Mouse (Mus musculus): ENCODE results near the gene Gm13271. TPM values are rescaled to one million over a fixed set of nuclear protein-coding genes. Genes with fewer than 3 reads are reported as not detected.
"Not testable (repeated sequence)": the region's sequence is repeated elsewhere in the genome, so short reads cannot be mapped to it uniquely, and the experiment has no call there.

Gene Gm13271
- total RNA-seq, 4 experiments from 2014 or later = not detected

- DNase-seq (ENCODE audit: low spot score) = peak; percentile 82
These were observed 5.8 kb downstream of the Gm13271 start for GRCm38 (mm10) chr4:88760431-88760830.

DNA sequence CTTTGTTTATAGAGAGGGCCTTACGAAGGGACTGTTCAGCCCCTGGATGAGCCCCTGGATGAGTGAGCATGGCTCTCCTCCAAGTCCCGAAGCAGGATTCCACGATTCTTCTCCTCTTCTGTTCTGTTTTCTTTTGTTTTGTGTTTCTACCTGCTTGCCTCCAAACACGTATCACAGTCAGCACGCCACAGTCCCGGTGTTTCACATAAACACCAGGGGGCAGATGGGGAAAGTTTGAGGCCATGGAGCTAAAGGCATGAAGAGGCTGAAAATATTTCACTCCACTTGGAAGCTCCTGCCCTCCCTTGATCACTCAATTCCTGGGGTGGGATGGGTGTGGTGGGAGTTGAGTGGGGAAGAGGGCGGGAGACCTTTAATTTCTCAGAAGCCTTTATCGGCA lies 7.1 kb downstream of the Gm13271 start:
- DNase-seq (ENCODE audit: low spot score) = peak; percentile 53

DNA sequence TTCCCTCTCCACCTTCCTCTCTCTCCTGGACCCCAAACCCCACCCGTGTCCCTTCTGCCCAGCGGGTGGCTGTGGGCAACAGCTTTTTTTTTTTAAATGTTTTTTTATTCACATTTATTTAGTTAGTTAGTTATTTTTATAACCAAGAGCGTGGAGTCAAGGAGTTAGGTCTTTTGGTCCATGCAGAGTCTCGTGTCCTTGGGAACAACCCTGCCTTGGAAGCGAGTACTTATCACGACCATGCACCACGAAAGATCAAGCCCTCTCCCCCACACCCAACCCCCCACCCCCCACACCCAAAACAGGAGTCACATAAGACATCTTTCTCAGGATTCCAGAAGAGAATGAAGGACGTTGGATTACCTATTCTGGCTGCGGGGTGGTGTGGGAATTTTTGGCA lies 7.7 kb downstream of the Gm13271 start:
- DNase-seq (ENCODE audit: low spot score) = not testable (repeated sequence)

- peak; percentile 67 for DNase-seq (ENCODE audit: low spot score)
These were observed 8.8 kb downstream of the Gm13271 start for GRCm38 (mm10) chr4:88763384-88764018.

DNA sequence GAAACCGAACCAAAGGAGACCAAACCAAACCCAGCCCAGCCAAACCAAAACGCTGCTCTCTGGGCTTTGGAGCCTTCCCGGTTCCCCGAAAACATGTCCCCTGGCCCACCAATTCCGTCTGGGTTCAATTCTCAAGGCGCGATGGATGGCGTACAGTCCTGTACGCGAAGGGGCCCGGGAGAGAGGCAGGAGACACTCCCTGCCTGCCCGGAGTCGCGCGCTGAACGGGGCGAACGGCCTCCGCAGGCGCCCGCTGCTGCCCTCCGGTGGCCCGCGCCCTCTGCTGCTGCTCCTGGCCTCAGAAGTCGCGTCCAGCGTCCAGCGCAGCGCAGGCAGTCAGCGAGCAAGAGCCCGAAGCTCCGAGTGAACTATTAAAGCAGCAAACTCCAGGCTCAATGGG lies 18.9 kb downstream of the Gm13271 start, which contains the start of gene Gm13290:
Gene Gm13290, plus strand, starts transcription at position 301 of the 400 bp plus-strand sequence.
- not testable (repeated sequence) for DNase-seq (ENCODE audit: low spot score)

- DNase-seq (ENCODE audit: low spot score) = not testable (repeated sequence)
These were observed 22.0 kb downstream of the Gm13271 start, which contains the start of gene Gm13289 for GRCm38 (mm10) chr4:88776622-88777021. Gene Gm13289, plus strand, starts transcription at chr4:88776922.

GRCm38 (mm10) chr4:88779550-88779949 lies 24.9 kb downstream of the Gm13271 start, which contains the start of gene Gm13272:
Gene Gm13272, plus strand, starts transcription at chr4:88779850.
- not testable (repeated sequence) for DNase-seq (ENCODE audit: low spot score)

- not testable (repeated sequence) for DNase-seq (ENCODE audit: low spot score)
These were observed 25.7 kb downstream of the Gm13271 start for GRCm38 (mm10) chr4:88780320-88780719.

DNA sequence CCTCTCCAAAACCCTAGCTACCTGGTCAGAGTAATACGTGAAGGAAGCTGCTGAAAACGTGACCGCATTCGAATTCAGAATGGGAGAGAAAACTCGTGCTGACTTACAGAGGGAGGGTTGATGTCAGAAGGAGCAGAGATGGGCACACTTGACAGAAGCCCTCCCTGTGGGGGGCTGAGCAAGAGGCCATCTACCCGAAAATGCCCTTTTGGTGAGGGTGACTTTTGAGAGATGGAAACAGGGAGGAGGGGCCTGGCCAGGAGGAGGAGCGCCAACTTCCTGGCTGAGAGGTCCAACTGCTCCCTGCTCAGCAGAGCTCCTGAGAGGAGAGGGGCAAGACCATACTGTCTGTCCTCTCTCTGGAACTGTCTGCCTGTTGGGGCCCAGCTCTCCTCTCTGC lies 27.2 kb downstream of the Gm13271 start, which contains the start of gene Ifnz:
Gene Ifnz, plus strand, starts transcription at position 301 of the 400 bp plus-strand sequence.
- not testable (repeated sequence) for DNase-seq (ENCODE audit: low spot score)

DNA sequence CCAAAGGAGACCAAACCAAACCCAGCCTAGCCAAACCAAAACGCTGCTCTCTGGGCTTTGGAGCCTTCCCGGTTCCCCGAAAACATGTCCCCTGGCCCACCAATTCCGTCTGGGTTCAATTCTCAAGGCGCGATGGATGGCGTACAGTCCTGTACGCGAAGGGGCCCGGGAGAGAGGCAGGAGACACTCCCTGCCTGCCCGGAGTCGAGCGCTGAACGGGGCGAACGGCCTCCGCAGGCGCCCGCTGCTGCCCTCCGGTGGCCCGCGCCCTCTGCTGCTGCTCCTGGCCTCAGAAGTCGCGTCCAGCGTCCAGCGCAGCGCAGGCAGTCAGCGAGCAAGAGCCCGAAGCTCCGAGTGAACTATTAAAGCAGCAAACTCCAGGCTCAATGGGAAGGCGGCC lies 27.7 kb downstream of the Gm13271 start:
- DNase-seq (ENCODE audit: low spot score) = not testable (repeated sequence)

DNA sequence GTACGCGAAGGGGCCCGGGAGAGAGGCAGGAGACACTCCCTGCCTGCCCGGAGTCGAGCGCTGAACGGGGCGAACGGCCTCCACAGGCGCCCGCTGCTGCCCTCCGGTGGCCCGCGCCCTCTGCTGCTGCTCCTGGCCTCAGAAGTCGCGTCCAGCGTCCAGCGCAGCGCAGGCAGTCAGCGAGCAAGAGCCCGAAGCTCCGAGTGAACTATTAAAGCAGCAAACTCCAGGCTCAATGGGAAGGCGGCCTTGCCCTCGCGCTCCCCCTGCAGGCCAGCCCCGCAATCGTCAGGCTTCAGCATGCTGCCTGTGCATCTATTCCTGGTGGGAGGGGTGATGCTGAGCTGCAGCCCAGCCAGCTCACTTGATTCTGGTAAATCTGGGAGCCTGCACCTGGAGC lies 30.7 kb downstream of the Gm13271 start, which contains the start of gene Gm13276:
Gene Gm13276, plus strand, starts transcription at position 301 of the 400 bp plus-strand sequence.
- not testable (repeated sequence) for DNase-seq (ENCODE audit: low spot score)

DNA sequence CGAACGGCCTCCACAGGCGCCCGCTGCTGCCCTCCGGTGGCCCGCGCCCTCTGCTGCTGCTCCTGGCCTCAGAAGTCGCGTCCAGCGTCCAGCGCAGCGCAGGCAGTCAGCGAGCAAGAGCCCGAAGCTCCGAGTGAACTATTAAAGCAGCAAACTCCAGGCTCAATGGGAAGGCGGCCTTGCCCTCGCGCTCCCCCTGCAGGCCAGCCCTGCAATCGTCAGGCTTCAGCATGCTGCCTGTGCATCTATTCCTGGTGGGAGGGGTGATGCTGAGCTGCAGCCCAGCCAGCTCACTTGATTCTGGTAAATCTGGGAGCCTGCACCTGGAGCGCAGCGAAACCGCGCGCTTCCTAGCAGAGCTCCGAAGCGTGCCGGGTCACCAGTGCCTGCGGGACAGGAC lies 33.7 kb downstream of the Gm13271 start, which contains the start of gene Gm13277:
Gene Gm13277, plus strand, starts transcription at position 231 of the 400 bp plus-strand sequence.
- DNase-seq (ENCODE audit: low spot score) = peak; percentile 68

- DNase-seq (ENCODE audit: low spot score) = not testable (repeated sequence)
These were observed 36.6 kb downstream of the Gm13271 start, which contains the start of gene Gm13278 for GRCm38 (mm10) chr4:88791250-88791649. Gene Gm13278, plus strand, starts transcription at chr4:88791550.

DNA sequence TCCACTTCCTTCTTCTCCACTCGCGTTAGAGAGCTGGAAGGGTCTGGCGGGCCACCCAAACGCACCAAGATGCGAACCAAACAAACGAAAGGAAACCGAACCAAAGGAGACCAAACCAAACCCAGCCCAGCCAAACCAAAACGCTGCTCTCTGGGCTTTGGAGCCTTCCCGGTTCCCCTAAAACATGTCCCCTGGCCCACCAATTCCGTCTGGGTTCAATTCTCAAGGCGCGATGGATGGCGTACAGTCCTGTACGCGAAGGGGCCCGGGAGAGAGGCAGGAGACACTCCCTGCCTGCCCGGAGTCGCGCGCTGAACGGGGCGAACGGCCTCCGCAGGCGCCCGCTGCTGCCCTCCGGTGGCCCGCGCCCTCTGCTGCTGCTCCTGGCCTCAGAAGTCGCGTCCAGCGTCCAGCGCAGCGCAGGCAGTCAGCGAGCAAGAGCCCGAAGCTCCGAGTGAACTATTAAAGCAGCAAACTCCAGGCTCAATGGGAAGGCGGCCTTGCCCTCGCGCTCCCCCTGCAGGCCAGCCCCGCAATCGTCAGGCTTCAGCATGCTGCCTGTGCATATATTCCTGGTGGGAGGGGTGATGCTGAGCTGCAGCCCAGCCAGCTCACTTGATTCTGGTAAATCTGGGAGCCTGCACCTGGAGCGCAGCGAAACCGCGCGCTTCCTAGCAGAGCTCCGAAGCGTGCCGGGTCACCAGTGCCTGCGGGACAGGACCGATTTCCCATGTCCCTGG lies 39.4 kb downstream of the Gm13271 start, which contains the start of gene Gm13275:
Gene Gm13275, plus strand, starts transcription at position 552 of the 740 bp plus-strand sequence.
- peak; percentile 85 for DNase-seq (ENCODE audit: low spot score)

DNA sequence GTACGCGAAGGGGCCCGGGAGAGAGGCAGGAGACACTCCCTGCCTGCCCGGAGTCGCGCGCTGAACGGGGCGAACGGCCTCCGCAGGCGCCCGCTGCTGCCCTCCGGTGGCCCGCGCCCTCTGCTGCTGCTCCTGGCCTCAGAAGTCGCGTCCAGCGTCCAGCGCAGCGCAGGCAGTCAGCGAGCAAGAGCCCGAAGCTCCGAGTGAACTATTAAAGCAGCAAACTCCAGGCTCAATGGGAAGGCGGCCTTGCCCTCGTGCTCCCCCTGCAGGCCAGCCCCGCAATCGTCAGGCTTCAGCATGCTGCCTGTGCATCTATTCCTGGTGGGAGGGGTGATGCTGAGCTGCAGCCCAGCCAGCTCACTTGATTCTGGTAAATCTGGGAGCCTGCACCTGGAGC lies 42.4 kb downstream of the Gm13271 start, which contains the start of gene Gm13279:
Gene Gm13279, plus strand, starts transcription at position 301 of the 400 bp plus-strand sequence.
- not testable (repeated sequence) for DNase-seq (ENCODE audit: low spot score)

DNA sequence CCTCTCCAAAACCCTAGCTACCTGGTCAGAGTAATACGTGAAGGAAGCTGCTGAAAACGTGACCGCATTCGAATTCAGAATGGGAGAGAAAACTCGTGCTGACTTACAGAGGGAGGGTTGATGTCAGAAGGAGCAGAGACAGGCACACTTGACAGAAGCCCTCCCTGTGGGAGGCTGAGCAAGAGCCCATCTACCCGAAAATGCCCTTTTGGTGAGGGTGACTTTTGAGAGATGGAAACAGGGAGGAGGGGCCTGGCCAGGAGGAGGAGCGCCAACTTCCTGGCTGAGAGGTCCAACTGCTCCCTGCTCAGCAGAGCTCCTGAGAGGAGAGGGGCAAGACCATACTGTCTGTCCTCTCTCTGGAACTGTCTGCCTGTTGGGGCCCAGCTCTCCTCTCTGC lies 44.7 kb downstream of the Gm13271 start, which contains the start of gene Gm13285:
Gene Gm13285, plus strand, starts transcription at position 301 of the 400 bp plus-strand sequence.
- not testable (repeated sequence) for DNase-seq (ENCODE audit: low spot score)

- DNase-seq (ENCODE audit: low spot score) = not testable (repeated sequence)
These were observed 48.3 kb downstream of the Gm13271 start, which contains the start of gene Gm13287 for GRCm38 (mm10) chr4:88802954-88803353. Gene Gm13287, plus strand, starts transcription at chr4:88803254.

Other genes with a start within 250 kb of the Gm13271 start
- gene Ifnb1, start 232.1 kb upstream of the Gm13271 start, total RNA-seq (2022) = not detected
- gene Ifna15, start 196.6 kb upstream of the Gm13271 start, total RNA-seq (2022) = not detected
- gene Ifna14, start 183.1 kb upstream of the Gm13271 start, total RNA-seq (2022) = not detected
- not detected for gene Ifna9, start 162.5 kb upstream of the Gm13271 start, total RNA-seq (2022)
- not detected for gene Ifna12, start 151.5 kb upstream of the Gm13271 start, total RNA-seq (2022)
- not detected for gene C87499, start 120.5 kb upstream of the Gm13271 start, total RNA-seq (2022)
- not detected for gene Ifna13, start 110.4 kb upstream of the Gm13271 start, total RNA-seq (2022)
- not detected for gene Ifna16, start 77.9 kb upstream of the Gm13271 start, total RNA-seq (2022)
- gene Ifna2, start 71.0 kb upstream of the Gm13271 start, total RNA-seq (2022) = not detected
- not detected for gene Ifnab, start 63.5 kb upstream of the Gm13271 start, total RNA-seq (2022)
- gene Gm26566, start 33.1 kb upstream of the Gm13271 start, total RNA-seq (2022) = under 1 TPM; 0.41 to 0.87 (median 0.64) TPM
- gene Klhl9, start 32.4 kb upstream of the Gm13271 start, total RNA-seq (2022) = 10 to 100 TPM; 67.8 to 80.5 (median 71.9) TPM
- not detected for gene Gm13283, start 5.3 kb downstream of the Gm13271 start, total RNA-seq (2022)
- not detected for gene Gm13290, start 19.0 kb downstream of the Gm13271 start, total RNA-seq (2022)
- not detected for gene Gm13289, start 22.1 kb downstream of the Gm13271 start, total RNA-seq (2022)
- gene Gm13272, start 25.0 kb downstream of the Gm13271 start, total RNA-seq (2022) = not detected
- not detected for gene Ifnz, start 27.3 kb downstream of the Gm13271 start, total RNA-seq (2022)
- not detected for gene Gm13276, start 30.8 kb downstream of the Gm13271 start, total RNA-seq (2022)
- not detected for gene Gm13277, start 33.8 kb downstream of the Gm13271 start, total RNA-seq (2022)
- not detected for gene Gm13278, start 36.7 kb downstream of the Gm13271 start, total RNA-seq (2022)
- gene Gm13275, start 39.6 kb downstream of the Gm13271 start, total RNA-seq (2022) = not detected
- gene Gm13279, start 42.5 kb downstream of the Gm13271 start, total RNA-seq (2022) = not detected
- gene Gm13285, start 44.8 kb downstream of the Gm13271 start, total RNA-seq (2022) = not detected
- gene Gm13287, start 48.4 kb downstream of the Gm13271 start, total RNA-seq (2022) = not detected
- gene Gm13288, start 50.7 kb downstream of the Gm13271 start, total RNA-seq (2022) = not detected
- gene Ifna7, start 61.4 kb downstream of the Gm13271 start, total RNA-seq (2022) = not detected
- gene Ifna11, start 65.1 kb downstream of the Gm13271 start, total RNA-seq (2022) = not detected
- not detected for gene Ifna6, start 72.5 kb downstream of the Gm13271 start, total RNA-seq (2022)
- not detected for gene Ifna5, start 80.7 kb downstream of the Gm13271 start, total RNA-seq (2022)
- not detected for gene Ifna4, start 87.0 kb downstream of the Gm13271 start, total RNA-seq (2022)
- gene Ifna1, start 95.2 kb downstream of the Gm13271 start, total RNA-seq (2022) = not detected
- not detected for gene Ifne, start 125.3 kb downstream of the Gm13271 start, total RNA-seq (2022)

Measured in heart, adult 8-10 months (tissue).